Mouse (Mus musculus): Measurements from ENCODE around the gene Rnf213. TPM values are rescaled to one million over a fixed set of nuclear protein-coding genes. Genes with fewer than 3 reads are reported as not detected.
A peak's percentile ranks its signal among the peaks of the same experiment; 100 is the strongest.

The Rnf213 gene
- total and polyA plus RNA-seq, 2 experiments from 2014 or later = 4.5 to 36.7 TPM

DNA sequence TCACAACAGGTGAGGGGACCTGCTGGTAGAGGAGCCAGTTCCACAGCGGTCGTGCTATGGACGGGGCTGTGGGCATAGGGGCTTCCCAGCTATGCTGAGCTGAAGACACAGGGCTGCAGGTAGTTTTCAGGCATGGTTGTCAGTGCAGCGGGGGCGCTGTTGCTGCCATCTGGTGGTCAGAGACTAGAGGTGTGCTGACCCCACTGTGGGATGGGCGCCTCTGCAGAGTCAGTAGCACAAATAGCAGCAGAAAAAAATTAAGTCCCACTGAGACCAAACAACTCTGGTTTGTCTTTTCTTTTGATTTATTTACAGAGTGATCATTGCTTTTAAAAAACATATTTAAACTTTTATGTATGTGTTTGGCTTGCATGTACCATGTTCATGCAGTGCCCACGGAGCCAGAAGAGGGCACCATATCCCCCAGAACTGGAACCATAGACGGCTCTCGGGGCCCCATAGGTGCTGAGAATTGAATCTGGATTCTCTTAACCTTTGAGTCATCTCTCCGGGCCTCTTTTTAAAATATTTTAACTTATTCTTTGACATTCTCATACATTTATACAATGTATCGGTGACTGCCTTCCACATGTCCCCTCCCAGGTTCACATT, 29.3 kb upstream of the Rnf213 start:
- peaks cover 5% of the 10 kb centered on the region; the same call in 1 of the 2 replicates for H3K9me3 ChIP-seq (replicated peaks; ENCODE audit: control insufficient read depth, low read length)
- no peaks in the 10 kb centered on the region for H3K27me3 ChIP-seq (ENCODE audit: control insufficient read depth, insufficient read depth, low read length)
- peaks cover 15% of the 10 kb centered on the region for H3K36me3 ChIP-seq (replicated peaks; ENCODE audit: control insufficient read depth, insufficient read depth, low read length)
- ATAC-seq (ENCODE audit: insufficient read depth, low read depth) (peak; percentile 83), DNase-seq (ENCODE audit: low spot score) (peak; percentile 64)
- H3K4me3 ChIP-seq (ENCODE audit: low read depth, low read length) = no peak overlapping the region
- H3K4me2 ChIP-seq (ENCODE audit: low read depth, low read length) = no peak overlapping the region
- H3K27ac ChIP-seq (ENCODE audit: low read depth) = no peak overlapping the region
- WGBS = 34% methylated on average over 11 of the region's 11 CpGs
- H3K4me1 ChIP-seq (ENCODE audit: control insufficient read depth, insufficient read depth) = no peaks in the 10 kb centered on the region
- no peak overlapping the region for H3K9ac ChIP-seq (replicated peaks; ENCODE audit: low read depth, low read length)
- peak; percentile 76 for TF ChIP-seq CTCF (IDR thresholded peaks at IDR 0.05; ENCODE audit: low read depth)
- TF ChIP-seq EP300 (IDR thresholded peaks at IDR 0.05; ENCODE audit: low read depth) = no peak

DNA sequence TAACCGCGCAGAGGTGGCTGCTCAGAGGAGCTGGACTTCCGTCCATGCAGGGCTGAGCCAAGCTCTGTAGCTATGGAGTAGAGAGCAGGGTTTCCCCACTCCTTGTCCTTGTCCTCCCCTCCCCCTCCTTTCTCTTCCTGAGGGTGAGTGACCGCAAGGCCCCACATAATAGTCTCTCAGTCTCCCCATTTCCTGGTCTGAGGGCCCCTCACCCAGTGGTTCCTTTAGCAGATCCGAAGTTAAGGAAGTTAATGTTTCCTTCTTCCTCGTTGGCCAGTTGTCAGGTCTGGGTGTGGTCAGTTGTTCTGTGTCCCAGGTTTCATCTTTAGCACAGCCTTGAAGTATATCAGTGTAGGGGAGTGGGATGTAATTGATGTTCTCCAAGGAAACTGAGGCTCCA, 17.5 kb upstream of the Rnf213 start:
- Histone ChIP-seq H3K27ac (ENCODE audit: low read depth) (no peak overlapping the region), H3K27me3 (ENCODE audit: control insufficient read depth, insufficient read depth, low read length) (no peaks in the 10 kb centered on the region), H3K4me3 (ENCODE audit: low read depth, low read length) (no peak overlapping the region), H3K9ac (replicated peaks; ENCODE audit: low read depth, low read length) (no peak overlapping the region), H3K4me2 (ENCODE audit: low read depth, low read length) (no peak overlapping the region), H3K4me1 (ENCODE audit: control insufficient read depth, insufficient read depth) (no peaks in the 10 kb centered on the region), H3K36me3 (replicated peaks; ENCODE audit: control insufficient read depth, insufficient read depth, low read length) (peaks cover 22% of the 10 kb centered on the region), H3K9me3 (replicated peaks; ENCODE audit: control insufficient read depth, low read length) (no peaks in the 10 kb centered on the region)
- DNase-seq (ENCODE audit: low spot score) = no peak
- TF ChIP-seq EP300 (IDR thresholded peaks at IDR 0.05; ENCODE audit: low read depth) (no peak), CTCF (IDR thresholded peaks at IDR 0.05; ENCODE audit: low read depth) (no peak)
- WGBS = 64% methylated on average over 6 of the region's 6 CpGs
- ATAC-seq (ENCODE audit: insufficient read depth, low read depth) = peak; percentile 37

DNA sequence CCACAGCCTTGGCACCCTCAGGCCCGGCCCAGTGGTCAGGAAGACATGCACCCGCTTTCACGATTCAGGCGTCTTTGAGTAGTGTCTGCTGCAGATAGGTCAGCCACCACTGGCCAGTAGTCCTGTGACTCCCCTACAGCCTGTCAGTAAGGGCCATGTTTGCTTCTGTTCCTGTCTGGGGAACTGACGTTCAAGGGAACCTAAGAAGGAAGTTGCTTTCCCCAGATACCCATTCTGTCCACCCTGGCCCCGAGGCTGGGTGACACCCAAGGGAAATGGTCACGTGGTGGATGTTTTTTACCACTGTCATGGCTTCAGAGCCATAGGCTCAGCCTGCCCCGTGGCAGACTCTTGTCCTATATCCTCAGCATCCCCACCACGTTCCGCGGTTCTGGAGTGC, 15.6 kb upstream of the Rnf213 start:
- no peak overlapping the region for H3K4me3 ChIP-seq (ENCODE audit: low read depth, low read length)
- no peak for DNase-seq (ENCODE audit: low spot score)
- 89% methylated on average over 11 of the region's 11 CpGs for WGBS
- peaks cover 22% of the 10 kb centered on the region for H3K36me3 ChIP-seq (replicated peaks; ENCODE audit: control insufficient read depth, insufficient read depth, low read length)
- no peak overlapping the region for H3K4me2 ChIP-seq (ENCODE audit: low read depth, low read length)
- H3K4me1 ChIP-seq (ENCODE audit: control insufficient read depth, insufficient read depth) = no peaks in the 10 kb centered on the region
- H3K9me3 ChIP-seq (replicated peaks; ENCODE audit: control insufficient read depth, low read length) = no peaks in the 10 kb centered on the region
- no peak for TF ChIP-seq CTCF (IDR thresholded peaks at IDR 0.05; ENCODE audit: low read depth)
- TF ChIP-seq EP300 (IDR thresholded peaks at IDR 0.05; ENCODE audit: low read depth) = no peak
- no peak for ATAC-seq (ENCODE audit: insufficient read depth, low read depth)
- H3K27me3 ChIP-seq (ENCODE audit: control insufficient read depth, insufficient read depth, low read length) = no peaks in the 10 kb centered on the region
- H3K27ac ChIP-seq (ENCODE audit: low read depth) = no peak overlapping the region
- H3K9ac ChIP-seq (replicated peaks; ENCODE audit: low read depth, low read length) = no peak overlapping the region

DNA sequence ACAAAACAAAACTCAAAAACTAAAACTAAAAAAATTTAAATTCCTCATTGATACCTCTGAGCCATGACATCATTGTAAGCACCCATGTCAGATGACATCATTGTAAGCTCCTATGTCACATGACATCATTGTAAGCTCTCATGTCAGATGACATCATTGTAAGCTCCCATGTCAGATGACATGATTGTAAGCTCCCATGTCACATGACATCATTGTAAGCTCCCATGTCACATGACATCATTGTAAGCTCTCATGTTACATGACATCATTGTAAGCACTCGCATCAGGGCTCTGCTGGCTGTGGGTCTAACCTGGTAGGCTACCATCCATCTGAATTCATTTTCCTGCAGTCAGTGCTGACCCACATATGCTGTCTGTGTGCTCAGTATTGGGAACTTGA, 14.3 kb upstream of the Rnf213 start:
- H3K9ac ChIP-seq (replicated peaks; ENCODE audit: low read depth, low read length) = no peak overlapping the region
- H3K27me3 ChIP-seq (ENCODE audit: control insufficient read depth, insufficient read depth, low read length) = no peaks in the 10 kb centered on the region
- 0 out of 2 replicates have a peak, but pooled peaks have one; percentile 3 for ATAC-seq (ENCODE audit: insufficient read depth, low read depth)
- H3K4me3 ChIP-seq (ENCODE audit: low read depth, low read length) = no peak overlapping the region
- DNase-seq (ENCODE audit: low spot score) = no peak
- peaks cover 22% of the 10 kb centered on the region for H3K36me3 ChIP-seq (replicated peaks; ENCODE audit: control insufficient read depth, insufficient read depth, low read length)
- TF ChIP-seq EP300 (IDR thresholded peaks at IDR 0.05; ENCODE audit: low read depth) = no peak
- TF ChIP-seq CTCF (IDR thresholded peaks at IDR 0.05; ENCODE audit: low read depth) = no peak
- no peak overlapping the region for H3K4me2 ChIP-seq (ENCODE audit: low read depth, low read length)
- WGBS = 97% methylated on average over 1 of the region's 1 CpGs
- H3K4me1 ChIP-seq (ENCODE audit: control insufficient read depth, insufficient read depth) = no peaks in the 10 kb centered on the region
- no peaks in the 10 kb centered on the region for H3K9me3 ChIP-seq (replicated peaks; ENCODE audit: control insufficient read depth, low read length)
- H3K27ac ChIP-seq (ENCODE audit: low read depth) = no peak overlapping the region

DNA sequence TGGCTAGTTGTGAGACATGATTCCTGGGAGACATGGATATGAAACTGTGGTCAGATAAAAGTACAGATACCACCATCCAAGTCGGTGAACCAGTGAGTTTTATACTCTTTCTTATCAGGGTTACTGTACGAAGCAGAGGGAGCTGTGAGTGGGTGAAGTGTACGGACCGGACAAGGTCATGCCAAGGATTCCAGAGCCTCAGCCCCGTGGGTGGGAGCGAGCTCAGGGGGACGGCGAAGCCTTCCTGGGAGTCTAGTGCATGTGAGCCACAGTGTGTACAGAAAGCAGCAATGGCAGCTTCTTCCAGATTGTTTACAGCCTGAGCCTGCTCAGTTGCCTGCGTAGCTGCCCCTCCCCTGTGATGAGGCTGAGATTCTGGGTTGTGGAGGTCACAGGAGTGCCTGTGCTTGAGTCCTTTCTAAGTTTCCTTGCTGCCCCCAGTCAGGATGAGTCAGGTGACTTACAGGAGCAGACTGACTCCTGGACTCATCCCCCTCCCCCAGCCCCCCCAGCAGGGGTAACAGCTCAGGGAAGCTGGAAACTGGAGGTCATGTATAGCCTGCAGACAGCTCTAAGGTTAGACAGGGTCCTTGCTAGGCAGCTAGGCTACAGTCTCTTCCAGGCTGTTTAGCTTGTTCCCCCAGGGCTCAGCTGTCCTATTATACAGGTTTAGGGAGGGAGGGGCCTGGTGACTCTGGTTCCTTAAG, 11.1 kb upstream of the Rnf213 start:
- WGBS = 33% methylated on average over 9 of the region's 9 CpGs
- Histone ChIP-seq H3K4me1 (ENCODE audit: control insufficient read depth, insufficient read depth) (no peaks in the 10 kb centered on the region), H3K36me3 (replicated peaks; ENCODE audit: control insufficient read depth, insufficient read depth, low read length) (peaks cover 22% of the 10 kb centered on the region), H3K9me3 (replicated peaks; ENCODE audit: control insufficient read depth, low read length) (no peaks in the 10 kb centered on the region), H3K27me3 (ENCODE audit: control insufficient read depth, insufficient read depth, low read length) (no peaks in the 10 kb centered on the region), H3K4me2 (ENCODE audit: low read depth, low read length) (no peak overlapping the region), H3K4me3 (ENCODE audit: low read depth, low read length) (no peak overlapping the region), H3K27ac (ENCODE audit: low read depth) (peak overlapping the region; percentile 22; the same call in 1 of the 2 replicates), H3K9ac (replicated peaks; ENCODE audit: low read depth, low read length) (no peak overlapping the region)
- DNase-seq (ENCODE audit: low spot score) (no peak), ATAC-seq (ENCODE audit: insufficient read depth, low read depth) (peak; percentile 55; the same call in 1 of the 2 replicates)
- TF ChIP-seq CTCF (IDR thresholded peaks at IDR 0.05; ENCODE audit: low read depth) (no peak), EP300 (IDR thresholded peaks at IDR 0.05; ENCODE audit: low read depth) (no peak)
